Mouse (Mus musculus) lung, adult 2 months (tissue): ENCODE data around the gene Pmf1.
"Not testable (repeated sequence)": the region's sequence is repeated elsewhere in the genome, so short reads cannot be mapped to it uniquely, and the experiment has no call there.

ENCODE experiments used
- CTCF ChIP-seq: fragments of 200-500 bp; IDR thresholded peaks from 2 replicates; pipeline ENCODE4 v1.5.1; 2011; ENCODE audit warnings: mild to moderate bottlenecking, low read length, control low read depth; ENCODE audit not compliant: insufficient read depth
- POLR2A ChIP-seq: fragments of 200-500 bp; IDR thresholded peaks from 2 replicates; pipeline ENCODE4 v1.6.1; 2011; ENCODE audit warnings: low read depth, mild to moderate bottlenecking, control low read depth, low read length, borderline replicate concordance; ENCODE audit errors: extremely low read depth

DNA sequence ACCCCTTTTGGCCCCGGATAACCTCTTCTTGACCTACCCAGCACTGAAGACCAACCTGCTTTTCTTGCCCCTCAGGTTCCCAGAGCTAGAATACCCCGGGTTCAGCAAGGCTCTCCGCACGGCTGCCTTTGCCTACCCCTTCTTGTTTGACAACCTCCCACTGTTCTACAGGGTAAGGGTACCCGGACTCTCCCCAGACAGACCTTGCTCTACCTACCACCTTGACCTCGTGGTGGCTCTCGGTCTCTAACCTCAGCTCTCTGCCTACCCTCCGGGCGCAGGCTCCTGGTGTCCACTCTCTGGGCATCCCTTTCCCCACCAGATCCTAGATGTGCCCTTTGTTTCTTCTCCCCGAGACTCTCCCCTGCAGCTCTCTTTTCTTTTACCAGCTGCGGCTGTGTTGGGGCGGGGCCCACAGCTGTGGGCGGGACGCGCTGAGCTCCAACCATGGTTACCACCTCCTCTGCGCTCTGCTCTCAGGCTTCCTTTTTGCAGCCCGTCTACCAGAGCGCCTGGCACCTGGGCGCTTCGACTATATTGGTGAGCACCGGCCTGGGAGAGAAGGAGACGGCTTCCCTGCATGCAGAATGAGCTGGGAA, 43.2 kb downstream of the Pmf1 start:
- TF ChIP-seq POLR2A, CTCF: not testable (repeated sequence)
